Mouse (Mus musculus) intestine, postnatal 0 days (tissue): ENCODE measurements at regions not wholly inside any gene's neighbourhood (a gene's known extent, or its start where the extent isn't known, plus 50 kb on each side); places are given as distances from the start of the nearest gene placed in this dataset.

ENCODE experiments used
- ATAC-seq: fragments of 200-750 bp; cut with Nextera tagmentation; 2 replicates; pipeline ENCODE4 v1.8.0; 2017; ENCODE audit warnings: mild to moderate bottlenecking, moderate TSS enrichment, moderate library complexity
- H3K27ac ChIP-seq: fragments of 300-500 bp; sonication (generic); 2 replicates; pipeline ENCODE4 v1.5.1; 2014; ENCODE audit warnings: mild to moderate bottlenecking, low read depth, low read length, moderate library complexity
- H3K27me3 ChIP-seq: fragments of 300-500 bp; sonication (generic); replicated peaks from 2 replicates; pipeline ENCODE4 v1.6.1; 2014; ENCODE audit warnings: low read length, mixed read lengths; ENCODE audit not compliant: control insufficient read depth, insufficient read depth
- H3K36me3 ChIP-seq: fragments of 300-500 bp; sonication (generic); 2 replicates; pipeline ENCODE4 v1.6.1; 2014; ENCODE audit warnings: mild to moderate bottlenecking, moderate library complexity; ENCODE audit not compliant: control insufficient read depth, insufficient read depth
- H3K4me1 ChIP-seq: fragments of 300-500 bp; sonication (generic); replicated peaks from 2 replicates; pipeline ENCODE4 v1.6.1; 2014; ENCODE audit warnings: antibody characterized with exemption, low read length, mixed read lengths; ENCODE audit not compliant: control insufficient read depth, insufficient read depth
- H3K4me2 ChIP-seq: fragments of 300-500 bp; sonication (generic); replicated peaks from 2 replicates; pipeline ENCODE4 v1.6.1; 2014; ENCODE audit warnings: low read depth, mild to moderate bottlenecking, moderate library complexity
- H3K4me3 ChIP-seq: fragments of 300-500 bp; sonication (generic); 2 replicates; pipeline ENCODE4 v1.5.1; 2014; ENCODE audit warnings: low read depth, low read length
- H3K9ac ChIP-seq: fragments of 300-500 bp; sonication (generic); 2 replicates; pipeline ENCODE4 v1.6.1; 2014; ENCODE audit warnings: mild to moderate bottlenecking, low read depth, low read length
- H3K9me3 ChIP-seq: fragments of 300-500 bp; sonication (generic); 2 replicates; pipeline ENCODE4 v1.6.1; 2016; ENCODE audit warnings: mixed run types; ENCODE audit not compliant: control insufficient read depth
- CTCF ChIP-seq: sonication (generic); IDR thresholded peaks from 2 replicates; pipeline ENCODE4 v1.5.1; 2016; ENCODE audit warnings: low read depth, mild to moderate bottlenecking, control low read depth, antibody characterized with exemption, moderate library complexity
- WGBS: fragments of 180-500 bp; shearing (Covaris S2); extraction: QIAGEN DNeasy Blood & Tissue Kit; methylation state at CpG from one replicate; pipeline ENCODE4 v1.1.7; 2014; 5-methylcytosine and 5-hydroxymethylcytosine counted together

- no peaks in the 10 kb centered on the region for H3K36me3 ChIP-seq
- no peaks in the 10 kb centered on the region for H3K27me3 ChIP-seq
- no peak overlapping the region for H3K27ac ChIP-seq
- WGBS = 72% methylated on average over 1 of the region's 1 CpGs
- TF ChIP-seq CTCF = no peak
- ATAC-seq = no peak
- no peak overlapping the region for H3K4me3 ChIP-seq
- H3K4me2 ChIP-seq = no peak overlapping the region
- H3K4me1 ChIP-seq = no peaks in the 10 kb centered on the region
- no peak overlapping the region for H3K9ac ChIP-seq
- no peaks in the 10 kb centered on the region for H3K9me3 ChIP-seq
Observed at GRCm38 (mm10) chr5:61943376-61943775, 134.8 kb downstream of the G6pd2 start.

GRCm38 (mm10) chr5:61985211-61985610 is 176.6 kb downstream of the G6pd2 start:
- no peak overlapping the region for H3K9ac ChIP-seq
- TF ChIP-seq CTCF = no peak
- H3K36me3 ChIP-seq = no peaks in the 10 kb centered on the region
- no peak overlapping the region for H3K4me2 ChIP-seq
- no peak overlapping the region for H3K4me3 ChIP-seq
- WGBS = 55% methylated on average over 1 of the region's 1 CpGs
- no peaks in the 10 kb centered on the region for H3K4me1 ChIP-seq
- H3K9me3 ChIP-seq = no peaks in the 10 kb centered on the region
- no peak overlapping the region for H3K27ac ChIP-seq
- H3K27me3 ChIP-seq = no peaks in the 10 kb centered on the region
- no peak for ATAC-seq

- H3K9ac ChIP-seq = no peak overlapping the region
- no peak for ATAC-seq
- no peak overlapping the region for H3K4me2 ChIP-seq
- H3K4me3 ChIP-seq = no peak overlapping the region
- H3K4me1 ChIP-seq = no peaks in the 10 kb centered on the region
- no peaks in the 10 kb centered on the region for H3K36me3 ChIP-seq
- no peaks in the 10 kb centered on the region for H3K9me3 ChIP-seq
- no peak for TF ChIP-seq CTCF
- no peaks in the 10 kb centered on the region for H3K27me3 ChIP-seq
- H3K27ac ChIP-seq = no peak overlapping the region
- 73% methylated on average over 4 of the region's 4 CpGs for WGBS
Observed at GRCm38 (mm10) chr5:62019506-62019905, 210.9 kb downstream of the G6pd2 start.

- TF ChIP-seq CTCF = no peak
- Histone ChIP-seq H3K4me2 (no peak overlapping the region), H3K4me3 (no peak overlapping the region), H3K4me1 (no peaks in the 10 kb centered on the region), H3K27me3 (no peaks in the 10 kb centered on the region), H3K27ac (no peak overlapping the region), H3K36me3 (no peaks in the 10 kb centered on the region), H3K9me3 (no peaks in the 10 kb centered on the region), H3K9ac (no peak overlapping the region)
- ATAC-seq = no peak
Observed at GRCm38 (mm10) chr5:62020260-62020659, 211.6 kb downstream of the G6pd2 start.

- no peak overlapping the region for H3K4me3 ChIP-seq
- no peaks in the 10 kb centered on the region for H3K9me3 ChIP-seq
- no peak overlapping the region for H3K4me2 ChIP-seq
- no peak for ATAC-seq
- H3K36me3 ChIP-seq = no peaks in the 10 kb centered on the region
- no peak overlapping the region for H3K9ac ChIP-seq
- no peak for TF ChIP-seq CTCF
- WGBS = 76% methylated on average over 2 of the region's 2 CpGs
- no peaks in the 10 kb centered on the region for H3K27me3 ChIP-seq
- no peaks in the 10 kb centered on the region for H3K4me1 ChIP-seq
- no peak overlapping the region for H3K27ac ChIP-seq
Observed at GRCm38 (mm10) chr5:62041475-62041874, 232.9 kb downstream of the G6pd2 start.

- 69% methylated on average over 2 of the region's 2 CpGs for WGBS
- Histone ChIP-seq H3K27me3 (no peaks in the 10 kb centered on the region), H3K9ac (no peak overlapping the region), H3K4me2 (no peak overlapping the region), H3K36me3 (no peaks in the 10 kb centered on the region), H3K4me1 (no peaks in the 10 kb centered on the region), H3K27ac (no peak overlapping the region), H3K4me3 (no peak overlapping the region), H3K9me3 (no peaks in the 10 kb centered on the region)
- TF ChIP-seq CTCF = no peak
- ATAC-seq = no peak
Observed at GRCm38 (mm10) chr5:62043678-62044077, 235.1 kb downstream of the G6pd2 start.

- Histone ChIP-seq H3K4me3 (no peak overlapping the region), H3K36me3 (no peaks in the 10 kb centered on the region), H3K9ac (no peak overlapping the region), H3K9me3 (no peaks in the 10 kb centered on the region), H3K27me3 (no peaks in the 10 kb centered on the region), H3K27ac (no peak overlapping the region), H3K4me1 (no peaks in the 10 kb centered on the region), H3K4me2 (no peak overlapping the region)
- TF ChIP-seq CTCF = no peak
- ATAC-seq = no peak
Observed at GRCm38 (mm10) chr5:62078998-62079397, 270.4 kb downstream of the G6pd2 start.
